Mouse (Mus musculus) MEL (cell line): ENCODE data around the gene Arfgap2. TPM values are rescaled to one million over a fixed set of nuclear protein-coding genes. Genes with fewer than 3 reads are reported as not detected.

Experiments
- DNase-seq: peaks from one replicate; pipeline ENCODE4 v3.0.0; 2011; ENCODE audit warnings: low read depth, low spot score
- H3K27ac ChIP-seq: 2 replicates; pipeline ENCODE4 v1.5.1; 2012; ENCODE audit warnings: low read depth, mild to moderate bottlenecking, control low read depth, low read length, moderate library complexity; ENCODE audit not compliant: control insufficient read depth
- H3K27me3 ChIP-seq, 2 experiments: fragments of 150-350 bp in 1 of 2; sonication (generic) in 1 of 2; 2 replicates each; pipeline ENCODE4 v1.6.1; 2012; ENCODE audit warnings: low read length in 2 of 2, mild to moderate bottlenecking in 2 of 2, improper control_type of control experiment in 1 of 2, moderate library complexity in 1 of 2; ENCODE audit not compliant: insufficient read depth in 2 of 2, control insufficient read depth in 1 of 2
- H3K36me3 ChIP-seq, 2 experiments: 2 replicates each; pipeline ENCODE4 v1.6.1; 2012 to 2014; ENCODE audit warnings: low read length in 2 of 2, improper control_type of control experiment in 1 of 2, inconsistent platforms in 1 of 2, mild to moderate bottlenecking in 1 of 2; ENCODE audit not compliant: insufficient read depth in 2 of 2, control insufficient read depth in 1 of 2
- H3K4me1 ChIP-seq, 2 experiments: fragments of 150-350 bp in 1 of 2; sonication (generic) in 1 of 2; 2 replicates each; pipeline ENCODE4 v1.6.1; 2012; ENCODE audit warnings: low read length in 2 of 2, improper control_type of control experiment in 1 of 2, mild to moderate bottlenecking in 1 of 2; ENCODE audit not compliant: insufficient read depth in 2 of 2, control insufficient read depth in 1 of 2
- H3K4me3 ChIP-seq, 2 experiments: fragments of 150-350 bp in 1 of 2; sonication (generic) in 1 of 2; 2 replicates each; pipeline ENCODE4 v1.5.1; 2012; ENCODE audit warnings: low read depth in 2 of 2, low read length in 2 of 2, mild to moderate bottlenecking in 2 of 2, moderate library complexity in 2 of 2, control low read depth in 1 of 2, improper control_type of control experiment in 1 of 2; ENCODE audit not compliant: control insufficient read depth in 1 of 2, insufficient read depth in 1 of 2
- H3K79me2 ChIP-seq: 2 replicates; pipeline ENCODE4 v1.6.1; 2012; ENCODE audit warnings: mild to moderate bottlenecking, low read length, moderate library complexity; ENCODE audit not compliant: control insufficient read depth, poor library complexity, insufficient read depth
- H3K9ac ChIP-seq: 2 replicates; pipeline ENCODE4 v1.6.1; 2012; ENCODE audit warnings: low read depth, mild to moderate bottlenecking, control low read depth, low read length, moderate library complexity; ENCODE audit not compliant: control insufficient read depth, poor library complexity, severe bottlenecking
- H3K9me3 ChIP-seq: fragments of 150-350 bp; sonication (generic); replicated peaks from 2 replicates; pipeline ENCODE4 v1.6.1; 2012; ENCODE audit warnings: mild to moderate bottlenecking, low read length, improper control_type of control experiment, moderate library complexity; ENCODE audit not compliant: insufficient read depth
- BHLHE40 ChIP-seq: IDR thresholded peaks from 2 replicates; pipeline ENCODE4 v1.6.1; 2012; ENCODE audit warnings: low read depth, mild to moderate bottlenecking, inconsistent platforms, low read length, improper control_type of control experiment, borderline replicate concordance
- CHD1 ChIP-seq: IDR thresholded peaks from 2 replicates; pipeline ENCODE4 v1.6.1; 2012; ENCODE audit warnings: low read depth, mild to moderate bottlenecking, inconsistent platforms, low read length, improper control_type of control experiment
- CTCF ChIP-seq, 3 experiments: IDR thresholded peaks in 2 of 3; conservative IDR thresholded peaks in 1 of 3; 2 replicates each; pipeline ENCODE4 v1.5.1; 2011 to 2012; ENCODE audit warnings: low read length in 3 of 3, low read depth in 2 of 3, mild to moderate bottlenecking in 2 of 3, improper control_type of control experiment in 1 of 3, inconsistent platforms in 1 of 3, mixed read lengths in 1 of 3, moderate library complexity in 1 of 3; ENCODE audit not compliant: control insufficient read depth in 1 of 3, insufficient read depth in 1 of 3, poor library complexity in 1 of 3, severe bottlenecking in 1 of 3
- ETS1 ChIP-seq: IDR thresholded peaks from 2 replicates; pipeline ENCODE4 v1.6.1; 2012; ENCODE audit warnings: low read depth, mild to moderate bottlenecking, inconsistent platforms, low read length, improper control_type of control experiment, moderate library complexity
- GABPA ChIP-seq: IDR thresholded peaks from 2 replicates; pipeline ENCODE4 v1.6.1; 2012; ENCODE audit warnings: low read depth, mild to moderate bottlenecking, inconsistent platforms, low read length, improper control_type of control experiment, moderate library complexity
- HCFC1 ChIP-seq: IDR thresholded peaks from 2 replicates; pipeline ENCODE4 v1.6.1; 2012; ENCODE audit warnings: low read depth, mild to moderate bottlenecking, inconsistent platforms, low read length, improper control_type of control experiment, moderate library complexity
- MAX ChIP-seq: IDR thresholded peaks from 2 replicates; pipeline ENCODE4 v1.6.1; 2011; ENCODE audit warnings: low read length, improper control_type of control experiment
- MEF2A ChIP-seq: IDR thresholded peaks from 2 replicates; pipeline ENCODE4 v1.6.1; 2014; ENCODE audit warnings: low read depth, mild to moderate bottlenecking, inconsistent platforms, low read length, improper control_type of control experiment; ENCODE audit not compliant: poor library complexity, insufficient replicate concordance, severe bottlenecking; ENCODE audit errors: extremely low read depth
- MXI1 ChIP-seq: IDR thresholded peaks from 2 replicates; pipeline ENCODE4 v1.6.1; 2011; ENCODE audit warnings: mild to moderate bottlenecking, low read depth, low read length, improper control_type of control experiment
- POLR2A ChIP-seq, 2 experiments: IDR thresholded peaks; 2 replicates each; pipeline ENCODE4 v1.6.1; 2011 to 2012; ENCODE audit warnings: low read length in 2 of 2, mild to moderate bottlenecking in 2 of 2, control low read depth in 1 of 2, improper control_type of control experiment in 1 of 2, low read depth in 1 of 2, moderate library complexity in 1 of 2; ENCODE audit not compliant: control insufficient read depth in 1 of 2, insufficient read depth in 1 of 2, poor library complexity in 1 of 2
- SMC3 ChIP-seq: IDR thresholded peaks from 2 replicates; pipeline ENCODE4 v1.6.1; 2011; ENCODE audit warnings: low read depth, low read length, improper control_type of control experiment
- TAL1 ChIP-seq: IDR thresholded peaks from 2 replicates; pipeline ENCODE4 v1.6.1; 2012; ENCODE audit warnings: mild to moderate bottlenecking, inconsistent platforms, low read length, moderate library complexity, mixed read lengths
- TBP ChIP-seq: IDR thresholded peaks from 2 replicates; pipeline ENCODE4 v1.8.0; 2011; ENCODE audit warnings: low read depth, low read length, improper control_type of control experiment
- TCF12 ChIP-seq: IDR thresholded peaks from 2 replicates; pipeline ENCODE4 v1.6.1; 2014; ENCODE audit warnings: low read depth, mild to moderate bottlenecking, inconsistent platforms, low read length, improper control_type of control experiment, moderate library complexity
- USF1 ChIP-seq: IDR thresholded peaks from 2 replicates; pipeline ENCODE4 v1.6.1; 2014; ENCODE audit warnings: low read depth, mild to moderate bottlenecking, inconsistent platforms, low read length, improper control_type of control experiment, moderate library complexity
- ZC3H11A ChIP-seq: IDR thresholded peaks from 2 replicates; pipeline ENCODE4 v1.6.1; 2012; ENCODE audit warnings: low read depth, mild to moderate bottlenecking, inconsistent platforms, low read length, improper control_type of control experiment
- ZKSCAN1 ChIP-seq: IDR thresholded peaks from 2 replicates; pipeline ENCODE4 v1.6.1; 2012; ENCODE audit warnings: low read depth, mild to moderate bottlenecking, inconsistent platforms, low read length, improper control_type of control experiment, moderate library complexity
- polyA plus RNA-seq, 2 experiments: library from polyadenylated mRNA; stranded (reverse) in 1 of 2; unstranded in 1 of 2; fragments of >175 nt in 1 of 2; fragments of >200 nt in 1 of 2; gene quantifications; 2 replicates each; pipeline versions ENCODE4 v1.2.1 to v1.2.4; 2012; ENCODE audit warnings: low replicate concordance in 2 of 2, low read depth in 1 of 2; ENCODE audit not compliant: insufficient read length in 2 of 2, insufficient read depth in 1 of 2, missing spikeins in 1 of 2
- total RNA-seq: library from RNA; depleted of rRNA; stranded (reverse); fragments of 300-350 nt; gene quantifications from 2 replicates; pipeline ENCODE4 v1.2.3, GENCODE M21; 2012

The Arfgap2 gene
- total and polyA plus RNA-seq, 3 experiments: 73.1 to 80.2 TPM; not detected in 1

DNA sequence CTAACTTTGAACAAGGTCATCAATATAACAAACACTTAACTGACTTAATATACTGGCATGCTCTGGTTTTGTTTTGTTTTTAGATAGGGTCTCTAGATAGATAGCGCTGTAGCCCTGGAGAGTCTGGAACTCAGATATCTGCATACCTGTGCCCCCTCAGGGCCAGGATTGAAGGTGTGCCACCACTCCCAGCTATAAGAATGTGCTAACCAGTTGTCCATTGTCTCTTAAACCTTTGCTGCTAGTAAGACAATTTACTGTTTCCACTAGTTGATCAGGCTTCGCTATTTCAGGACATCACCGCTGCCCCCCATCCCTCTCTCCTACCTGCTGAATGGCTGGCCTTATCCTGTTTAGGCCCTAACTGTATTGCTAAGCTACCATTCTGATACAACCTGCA lies 44.3 kb upstream of the Arfgap2 start:
- Histone ChIP-seq H3K4me3 (no peak overlapping the region), H3K79me2 (no peaks in the 10 kb centered on the region), H3K9me3 (no peaks in the 10 kb centered on the region), H3K36me3 (no peaks in the 10 kb centered on the region)
- no peak for TF ChIP-seq CHD1
- TF ChIP-seq, all 39 proteins: peak for 0
- Histone ChIP-seq H3K4me1 (no peaks in the 10 kb centered on the region), H3K27me3 (no peaks in the 10 kb centered on the region), H3K27ac (no peak overlapping the region), H3K9ac (no peak overlapping the region)
- DNase-seq: no peak

DNA sequence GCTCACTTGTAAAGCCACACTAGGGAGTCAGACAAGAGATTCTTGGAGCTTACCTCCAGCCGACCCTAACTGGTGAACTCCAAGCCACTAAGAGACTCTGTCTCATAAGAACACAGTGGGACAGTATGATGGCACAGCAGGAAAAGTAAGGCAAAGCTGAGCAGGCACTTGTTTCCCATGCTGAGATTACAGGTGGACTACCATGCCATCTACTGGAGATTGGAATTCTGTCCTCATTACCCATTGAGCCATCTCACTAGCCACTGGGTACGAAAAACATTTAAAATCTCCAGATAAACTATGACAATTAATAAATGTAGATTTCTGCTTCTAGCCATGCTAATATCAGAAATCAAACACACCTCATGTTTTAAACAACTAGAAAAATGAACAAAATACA lies 41.2 kb upstream of the Arfgap2 start:
- H3K4me1 ChIP-seq: no peaks in the 10 kb centered on the region
- no peak overlapping the region for H3K9ac ChIP-seq
- no peaks in the 10 kb centered on the region for H3K9me3 ChIP-seq
- H3K27ac ChIP-seq: no peak overlapping the region
- no peaks in the 10 kb centered on the region for H3K79me2 ChIP-seq
- H3K27me3 ChIP-seq: no peaks in the 10 kb centered on the region
- no peak overlapping the region for H3K4me3 ChIP-seq
- no peak for TF ChIP-seq TCF12
- peak in 2 of 3 experiments; percentile 9 to 12; a peak in 2 of 6 replicates for TF ChIP-seq CTCF (IDR thresholded peaks at IDR 0.05 in 2 of 3, conservative IDR thresholded peaks at IDR 0.05 in 1 of 3; ENCODE audit: control insufficient read depth in 1 of 3, insufficient read depth in 1 of 3, low read depth in 2 of 3, low read length in 3 of 3, poor library complexity in 1 of 3, severe bottlenecking in 1 of 3)
- H3K36me3 ChIP-seq: peaks cover 0 to 3% of the 10 kb centered on the region in 2 experiments; a peak in 2 of 4 replicates
- no peak for DNase-seq

GRCm38 (mm10) chr2:91229735-91230134 lies 35.0 kb upstream of the Arfgap2 start:
- Histone ChIP-seq H3K9me3 (no peaks in the 10 kb centered on the region), H3K27me3 (no peaks in the 10 kb centered on the region), H3K79me2 (no peaks in the 10 kb centered on the region), H3K4me1 (no peaks in the 10 kb centered on the region), H3K36me3 (peaks cover 0 to 3% of the 10 kb centered on the region in 2 experiments; a peak in 2 of 4 replicates), H3K9ac (no peak overlapping the region), H3K27ac (no peak overlapping the region), H3K4me3 (no peak overlapping the region)
- DNase-seq: no peak
- TF ChIP-seq USF1: no peak
- TF ChIP-seq TBP: no peak
- TF ChIP-seq SMC3: no peak

DNA sequence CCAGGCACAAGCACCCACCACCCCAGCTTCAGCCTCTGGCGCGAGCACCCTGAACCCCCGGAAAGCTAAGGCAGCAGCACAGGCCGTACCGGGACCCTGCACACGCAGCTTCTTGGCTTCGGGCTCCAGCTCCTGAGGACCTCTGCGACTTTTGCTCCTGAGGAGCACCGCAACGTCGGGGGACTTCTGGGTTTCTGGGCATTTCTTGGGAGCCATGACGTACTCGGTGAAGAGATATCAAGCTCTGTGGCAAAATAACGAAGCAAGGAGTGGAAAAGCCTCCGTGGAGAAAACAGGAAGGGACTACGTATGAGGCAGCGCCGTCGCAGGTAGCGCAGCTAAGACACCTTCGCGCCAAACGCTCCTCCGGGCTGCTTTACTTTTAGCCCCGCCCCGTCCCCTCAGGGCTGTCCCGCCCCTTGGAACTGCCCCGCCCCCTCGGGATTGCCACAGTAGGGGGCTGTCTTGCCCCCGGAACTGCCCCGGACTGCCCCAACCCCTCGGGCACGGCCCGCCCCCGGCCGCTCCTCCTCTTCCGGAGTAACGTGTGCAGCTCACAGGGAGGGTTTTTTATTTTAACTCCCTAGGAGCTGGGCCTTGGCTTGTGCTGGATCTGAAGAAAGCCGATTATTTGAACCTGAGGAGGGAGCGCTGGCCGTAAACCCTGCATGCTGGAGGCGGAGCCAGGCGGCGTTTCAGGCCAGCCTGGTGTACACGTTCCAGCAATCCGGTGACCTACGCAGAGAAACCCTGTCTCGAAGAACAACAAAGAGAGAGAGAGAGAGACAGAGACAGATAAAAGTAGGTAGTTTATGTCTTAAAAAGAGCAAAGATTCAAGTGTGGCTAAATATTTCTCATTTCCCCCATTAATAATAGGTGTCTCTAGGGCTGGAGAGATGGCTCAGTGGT lies 27.9 kb upstream of the Arfgap2 start, which contains the start of gene Ddb2:
Ddb2 (minus strand) TSS at position 382 of the 910 bp plus-strand sequence.
- Histone ChIP-seq H3K79me2 (peaks cover 3% of the 10 kb centered on the region; the same call in 1 of the 2 replicates), H3K4me1 (peaks cover 0 to 3% of the 10 kb centered on the region in 2 experiments; a peak in 1 of 4 replicates), H3K9ac (peak within 1 kb of the TSS; percentile 81), H3K36me3 (peaks cover 0 to 5% of the 10 kb centered on the region in 2 experiments; a peak in 3 of 4 replicates), H3K27ac (peak within 1 kb of the TSS; percentile 93), H3K27me3 (no peaks in the 10 kb centered on the region), H3K4me3 (peak within 1 kb of the TSS; percentile 79 to 89), H3K9me3 (no peaks in the 10 kb centered on the region)
- DNase-seq: peak; percentile 97
- TF ChIP-seq CTCF (IDR thresholded peaks at IDR 0.05 in 2 of 3, conservative IDR thresholded peaks at IDR 0.05 in 1 of 3; ENCODE audit: control insufficient read depth in 1 of 3, insufficient read depth in 1 of 3, low read depth in 2 of 3, low read length in 3 of 3, poor library complexity in 1 of 3, severe bottlenecking in 1 of 3): peak in 1 of 3 experiments; percentile 23; a peak in 1 of 6 replicates
- no peak for TF ChIP-seq TBP
- TF ChIP-seq MXI1: peak; percentile 36
- TF ChIP-seq TAL1: no peak
- peak; percentile 49 for TF ChIP-seq MAX
- TF ChIP-seq HCFC1: peak; percentile 81
- no peak for TF ChIP-seq MEF2A
- no peak for TF ChIP-seq GABPA
- TF ChIP-seq ZKSCAN1: no peak; the same call in 1 of the 2 replicates
- TF ChIP-seq ETS1: no peak
- TF ChIP-seq POLR2A (IDR thresholded peaks at IDR 0.05; ENCODE audit: control insufficient read depth in 1 of 2, insufficient read depth in 1 of 2, low read depth in 1 of 2, low read length in 2 of 2, poor library complexity in 1 of 2): peak in 1 of 2 experiments; percentile 83; a peak in 2 of 4 replicates
- no peak for TF ChIP-seq ZC3H11A
- TF ChIP-seq BHLHE40: no peak
